Mouse (Mus musculus) gastrocnemius, adult 18-20 months (tissue): ENCODE results near the gene Evc. TPM values are rescaled to one million over a fixed set of nuclear protein-coding genes. Genes with fewer than 3 reads are reported as not detected.

ENCODE experiments used
- DNase-seq: peaks from one replicate; pipeline ENCODE4 v3.0.0; 2021; ENCODE audit warnings: low spot score
- total RNA-seq, 2 experiments: library from RNA; stranded (reverse); gene quantifications; 2 replicates each; pipeline ENCODE4 v1.2.3; 2021

Evc gene
- total RNA-seq, 2 experiments from 2014 or later: 24.8 to 25.6 TPM

DNA sequence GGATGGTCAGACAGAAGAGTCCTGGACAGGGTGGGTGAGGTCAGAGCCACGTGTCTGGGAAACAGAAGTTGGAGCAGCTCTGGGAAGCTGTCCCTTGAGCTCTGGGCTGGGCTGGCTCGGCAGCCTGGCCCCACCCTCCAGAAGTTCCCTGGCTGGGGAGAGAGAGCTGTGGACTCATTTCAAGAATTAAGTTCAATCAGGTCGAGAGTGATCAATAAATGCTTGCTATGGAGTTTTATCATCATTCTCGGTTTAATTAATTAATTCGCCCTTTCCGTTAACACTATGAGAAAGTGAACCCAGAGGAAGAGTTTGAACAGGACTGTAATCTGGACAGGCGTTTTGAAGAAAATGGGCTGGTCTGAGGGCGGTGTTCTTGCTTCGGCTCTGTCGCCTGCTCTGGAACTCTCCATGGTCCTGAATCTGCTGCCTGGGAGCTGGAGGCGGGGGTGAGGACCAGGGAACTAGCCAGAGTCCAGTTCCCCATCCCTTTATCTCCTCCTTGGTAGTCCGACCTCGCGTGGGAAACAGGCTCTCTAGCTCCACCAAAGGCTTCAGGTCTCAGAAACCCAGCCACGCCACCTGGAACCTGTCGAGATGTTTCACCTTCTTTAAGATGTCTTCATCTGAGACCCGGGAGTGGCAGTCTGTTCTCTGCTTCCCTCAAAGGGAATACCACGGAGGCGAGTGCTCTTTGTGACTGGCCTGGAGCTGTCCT, 93.4 kb downstream of the Evc start:
- peak; percentile 31 for DNase-seq

DNA sequence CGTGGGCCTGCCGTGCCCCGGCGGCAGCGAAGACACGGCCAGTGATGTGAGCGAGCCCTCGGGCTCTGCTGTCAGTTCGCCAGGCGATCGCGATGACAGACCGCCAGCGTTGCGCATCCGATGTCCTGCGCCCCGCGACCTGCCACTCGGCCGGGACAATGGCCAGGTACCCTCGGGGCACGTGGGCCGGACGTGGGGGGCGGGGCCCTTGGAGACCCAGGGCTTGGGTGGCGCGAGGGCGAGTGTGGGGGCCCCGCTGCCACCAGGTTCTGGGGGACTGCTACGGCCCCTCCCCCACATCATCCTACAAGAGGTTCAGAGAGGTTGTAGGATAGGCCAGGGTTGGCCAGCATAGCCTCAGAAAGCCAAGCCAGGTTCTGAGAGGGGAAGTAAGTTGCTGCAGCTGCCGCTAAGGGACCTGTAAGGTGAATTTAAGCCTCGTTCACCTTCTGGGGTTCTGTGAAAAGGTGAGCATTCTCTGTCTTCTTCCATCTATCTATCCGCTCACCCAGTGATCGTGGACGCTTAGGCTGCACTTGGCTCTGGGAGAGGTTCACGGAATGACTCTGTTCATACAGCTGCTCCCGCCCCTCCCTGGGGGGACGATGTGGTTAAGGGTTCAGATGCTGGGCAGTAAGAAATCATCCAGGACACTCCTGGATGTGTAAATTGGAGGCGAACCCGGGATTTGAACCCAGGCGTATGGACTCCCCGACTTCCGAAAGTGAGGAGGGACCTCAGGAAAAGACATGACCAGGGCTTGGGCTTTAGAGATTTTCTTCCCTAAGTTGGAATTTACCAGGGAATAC, 94.1 kb downstream of the Evc start:
- DNase-seq: no peak

DNA sequence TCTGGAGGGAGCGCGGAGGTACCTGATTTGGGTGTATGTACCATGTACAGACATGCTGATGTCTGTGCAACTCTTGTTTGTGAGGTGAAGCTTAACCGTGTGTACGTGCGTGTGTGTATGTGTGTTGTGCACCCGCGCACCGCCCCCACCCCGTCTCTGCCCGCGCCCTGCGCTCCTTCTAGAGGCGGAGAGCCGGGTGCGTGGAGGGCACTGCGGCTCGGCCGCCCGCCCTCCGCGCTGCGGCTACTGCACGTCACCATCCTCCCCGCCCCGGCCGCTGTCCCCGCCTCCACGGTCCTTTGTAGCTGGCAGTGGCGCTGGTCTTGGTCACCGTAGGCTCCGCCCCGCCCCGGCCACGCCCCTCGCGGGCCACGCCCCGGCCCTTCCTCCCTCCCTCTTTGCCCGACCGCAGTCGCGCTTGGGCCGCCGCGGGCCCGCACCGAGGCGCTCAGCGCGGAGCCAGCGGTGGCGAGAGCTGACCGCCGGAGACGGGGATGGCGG, 95.0 kb downstream of the Evc start, which contains the start of gene Crmp1:
Crmp1 (plus strand) TSS at position 290 of the 501 bp plus-strand sequence.
- DNase-seq: no peak

DNA sequence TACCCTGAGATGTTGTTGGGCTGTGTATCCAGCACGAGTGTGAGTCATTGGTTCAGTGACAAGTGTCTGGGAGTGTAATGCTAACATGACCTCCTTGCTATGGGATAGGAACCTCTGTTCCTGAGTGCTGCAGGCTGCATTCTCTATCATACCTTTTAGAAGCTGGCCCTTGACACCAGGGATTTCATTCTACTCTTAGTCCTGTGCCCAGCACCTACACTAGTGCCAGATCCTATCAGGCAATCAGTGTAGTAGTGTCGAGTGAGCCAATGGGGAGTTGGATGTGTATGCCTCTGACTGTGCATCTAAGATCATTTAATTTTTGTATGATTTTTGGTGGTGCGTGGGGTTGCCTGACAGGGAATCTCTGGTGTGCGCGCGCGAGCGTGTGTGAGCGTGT, 95.5 kb downstream of the Evc start:
- DNase-seq: no peak

DNA sequence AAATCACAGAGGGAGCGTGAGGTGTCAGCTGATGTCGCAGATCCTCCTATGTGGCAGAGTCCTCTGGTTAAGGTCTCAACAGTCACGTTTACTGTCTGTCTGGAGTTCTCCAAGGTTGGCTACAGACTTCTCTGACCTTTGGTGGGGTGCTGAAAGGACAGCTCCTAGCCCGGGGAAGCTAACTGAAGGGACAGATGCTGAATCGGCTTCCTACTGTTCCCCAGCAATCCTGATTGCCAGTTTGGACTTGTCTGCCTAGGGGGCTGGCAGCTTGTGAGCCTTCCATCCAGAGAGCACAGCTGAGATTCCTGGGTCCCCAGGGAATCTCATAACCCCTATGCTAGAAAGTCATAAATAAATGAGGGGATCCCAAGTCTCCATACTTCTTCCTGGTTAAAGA, 96.1 kb downstream of the Evc start:
- no peak for DNase-seq

Other genes starting within 250 kb of the Evc start
- gene Crmp1, start 95.0 kb downstream of the Evc start, total RNA-seq: under 1 TPM; 0.17 to 0.46 TPM
- 1 to 10 TPM; 8.8 to 9.9 TPM for gene Evc2, start 1.6 kb upstream of the Evc start, total RNA-seq